Mouse (Mus musculus) adrenal gland, adult 8-10 months (tissue): Measurements from ENCODE around the gene Ltb4r2. TPM values are rescaled to one million over a fixed set of nuclear protein-coding genes. Genes with fewer than 3 reads are reported as not detected.

Source experiments
- DNase-seq: peaks from one replicate; pipeline ENCODE4 v3.0.0; 2022
- total RNA-seq, 4 experiments: library from RNA; stranded (reverse); gene quantifications; 2 replicates each; pipeline ENCODE4 v1.2.4; 2022

The Ltb4r2 gene
- total RNA-seq, 4 experiments from 2014 or later, result 0.17 TPM; not detected in 3

DNA sequence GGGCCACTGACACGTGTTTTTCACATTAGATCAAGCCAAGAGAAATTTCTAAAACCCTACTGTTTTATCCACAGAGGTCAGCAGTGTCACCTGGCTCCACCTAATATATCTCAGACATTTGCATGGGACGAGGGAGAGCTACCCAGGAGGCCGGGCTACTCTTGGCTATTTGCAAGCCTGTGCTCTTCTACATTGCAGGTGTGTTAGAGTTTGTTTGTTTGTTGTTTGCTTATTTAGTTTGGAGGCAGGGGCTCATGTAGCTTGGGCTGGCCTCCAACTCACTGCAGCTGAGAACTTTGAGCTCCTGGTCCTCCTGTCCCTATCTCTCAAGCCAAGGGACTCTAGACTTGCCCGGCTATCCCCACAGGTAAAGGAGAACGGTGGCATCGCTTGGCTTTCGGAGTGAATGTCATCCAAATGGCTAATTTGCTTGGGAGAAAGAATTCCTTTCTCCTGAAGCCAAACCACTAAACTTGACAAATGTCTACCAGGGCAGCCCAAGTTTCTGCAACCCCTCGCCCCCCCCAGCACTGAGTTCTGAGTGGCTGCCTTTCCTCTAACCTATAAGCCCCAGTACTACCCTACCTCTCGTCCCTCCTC is 21.2 kb downstream of the Ltb4r2 start:
- DNase-seq, result no peak

DNA sequence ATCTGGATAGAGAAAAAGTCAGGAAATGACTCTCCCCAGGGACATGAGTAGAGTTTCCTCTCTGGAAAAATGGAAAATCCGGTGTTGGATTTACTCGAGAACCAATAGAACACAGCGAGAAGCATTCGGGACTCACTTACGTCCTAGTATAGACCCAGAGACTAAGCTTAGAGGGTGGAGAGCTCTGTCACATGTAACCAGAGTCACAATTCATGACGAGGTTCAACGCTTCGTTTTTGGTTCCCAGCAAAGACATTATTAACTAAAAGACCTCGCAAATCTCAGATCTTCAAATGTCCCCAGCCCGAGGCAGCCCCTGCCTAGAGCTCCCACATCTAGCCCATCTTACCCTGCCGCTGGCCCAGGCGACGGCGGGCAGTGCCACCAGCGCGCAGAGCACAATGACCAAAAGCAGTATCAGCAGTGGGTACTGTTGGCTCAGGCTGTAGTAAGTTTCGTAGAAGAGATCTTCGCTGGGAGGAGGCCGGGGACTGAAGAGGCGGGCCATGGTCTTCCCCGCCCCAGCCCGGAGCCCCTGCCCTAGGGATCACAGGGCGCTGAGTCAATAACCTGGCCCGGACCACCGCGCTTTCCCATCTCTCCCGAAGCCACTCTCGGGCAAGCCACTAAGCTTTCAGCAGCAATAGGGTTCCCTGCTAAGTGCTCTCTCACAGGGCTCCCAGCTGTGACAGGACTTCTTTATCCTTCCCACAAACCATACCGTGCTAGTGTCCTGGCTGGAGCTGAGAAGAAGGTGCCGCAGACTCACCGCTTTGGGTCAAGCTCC is 22.1 kb downstream of the Ltb4r2 start:
- no peak for DNase-seq

DNA sequence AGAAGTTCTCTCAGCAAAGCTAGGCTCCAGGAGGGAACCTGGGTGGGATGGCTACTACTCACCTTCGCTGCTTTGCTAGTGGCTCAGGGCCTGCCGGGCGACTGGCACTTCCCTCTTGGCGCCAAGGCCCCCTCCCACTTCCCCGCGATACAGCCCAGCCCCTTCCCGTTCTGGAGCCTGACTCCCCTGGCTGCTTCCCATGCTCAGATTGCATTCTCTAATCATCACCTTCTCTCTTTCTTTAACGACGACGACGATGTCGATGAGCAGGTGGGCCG is 22.7 kb downstream of the Ltb4r2 start, which contains the start of gene Adcy4:
TSS of gene Adcy4 (minus strand) at position 138 of the 278 bp plus-strand sequence.
- no peak for DNase-seq

DNA sequence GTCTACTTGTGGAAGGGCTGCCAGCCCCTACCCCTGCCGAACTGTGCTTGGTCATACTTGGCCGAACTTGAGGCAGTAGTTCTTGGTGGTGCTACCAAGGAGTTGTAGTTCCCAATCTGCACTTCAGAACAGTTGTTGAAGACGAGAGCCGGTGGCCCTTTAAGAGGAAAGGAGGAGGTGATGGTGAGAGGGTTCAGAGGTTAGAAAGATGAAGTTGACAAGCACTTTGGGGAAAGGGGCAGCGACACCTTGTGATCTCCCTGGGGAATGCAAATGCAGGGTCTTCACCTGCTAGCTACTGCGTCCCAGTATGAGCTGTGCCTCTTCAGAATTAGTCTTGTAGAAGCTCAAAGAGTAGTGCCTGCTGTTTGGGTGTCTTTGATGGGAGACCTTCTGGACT is 24.0 kb downstream of the Ltb4r2 start:
- DNase-seq, result no peak

DNA sequence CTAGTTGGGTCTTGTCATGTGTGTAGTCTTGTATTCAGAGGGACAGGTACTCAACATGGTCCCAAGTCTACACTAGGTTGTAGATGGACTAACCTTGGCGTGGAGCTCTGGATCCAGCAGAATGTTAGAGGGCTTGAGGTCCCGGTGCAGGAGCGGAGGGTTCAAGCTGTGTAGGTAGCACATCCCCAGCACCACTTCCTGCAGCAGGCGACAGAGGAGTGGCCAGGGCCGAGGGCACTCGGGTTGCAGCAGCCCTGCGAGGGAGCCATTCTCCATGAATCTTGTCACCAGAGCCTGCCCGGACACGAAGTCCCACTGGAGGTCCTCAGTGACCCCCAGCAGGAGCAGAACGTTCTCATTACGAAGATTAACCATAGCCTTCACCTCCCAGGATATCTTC is 26.5 kb downstream of the Ltb4r2 start:
- DNase-seq, result no peak

DNA sequence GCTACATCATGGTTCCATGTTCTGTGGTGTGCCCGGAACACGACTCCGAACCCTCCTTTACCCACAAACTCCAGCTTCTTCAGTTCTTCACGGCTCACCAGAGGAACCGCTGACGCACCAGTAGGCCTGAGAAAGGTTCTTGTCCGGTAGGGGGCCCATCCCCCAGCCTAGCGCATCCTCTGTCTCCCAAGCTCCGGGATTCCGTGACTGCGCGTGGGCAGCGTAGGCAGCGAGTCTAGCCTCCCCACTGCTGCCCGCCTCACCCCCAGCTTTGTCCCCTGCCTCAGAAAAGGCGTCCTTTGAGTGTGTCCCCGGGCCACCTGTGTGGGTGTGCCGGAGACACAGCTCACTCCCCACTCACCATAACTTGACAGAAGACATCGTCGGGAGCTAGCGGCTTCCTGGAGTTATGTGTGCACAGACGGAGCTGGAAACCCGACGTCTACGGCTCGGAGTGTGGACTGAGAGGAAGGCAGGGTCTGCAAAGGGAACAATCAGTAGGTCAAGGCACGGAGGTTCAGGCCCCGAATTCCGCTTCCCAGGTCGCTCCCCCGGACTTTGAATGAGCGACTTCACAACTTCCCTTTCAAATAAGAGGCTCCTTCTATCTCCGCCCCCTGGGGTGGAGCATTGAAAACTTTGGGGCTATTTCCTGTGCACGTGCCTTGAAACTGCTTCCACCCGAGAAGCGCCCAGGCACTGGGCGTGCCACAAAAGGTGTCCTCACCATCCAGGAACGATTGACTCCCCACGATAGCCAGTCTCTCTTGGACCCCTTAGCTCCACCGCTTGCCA is 27.2 kb downstream of the Ltb4r2 start, which contains the start of gene Ripk3:
TSS of gene Ripk3 (minus strand) at position 610 of the 795 bp plus-strand sequence.
- no peak for DNase-seq

DNA sequence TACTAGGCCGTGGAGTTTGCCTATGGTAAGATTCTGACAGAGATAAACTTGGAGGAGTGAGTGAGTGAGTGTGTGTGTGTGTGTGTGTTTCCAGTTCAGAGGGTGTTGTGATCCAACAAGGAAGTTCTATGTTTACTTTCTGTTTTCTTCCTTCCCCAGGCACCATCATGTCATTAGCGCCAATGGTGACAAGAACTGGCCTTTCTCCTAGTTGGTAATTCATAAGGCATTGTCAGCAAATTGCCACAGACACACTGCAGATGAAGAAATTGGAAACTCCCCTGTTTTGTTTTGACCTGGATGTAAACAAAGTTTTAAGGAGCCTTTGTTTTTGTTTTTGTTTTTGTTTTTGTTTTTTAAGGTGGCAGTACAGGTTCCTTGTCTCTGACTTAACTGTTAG is 32.2 kb downstream of the Ltb4r2 start:
- DNase-seq, result no peak

DNA sequence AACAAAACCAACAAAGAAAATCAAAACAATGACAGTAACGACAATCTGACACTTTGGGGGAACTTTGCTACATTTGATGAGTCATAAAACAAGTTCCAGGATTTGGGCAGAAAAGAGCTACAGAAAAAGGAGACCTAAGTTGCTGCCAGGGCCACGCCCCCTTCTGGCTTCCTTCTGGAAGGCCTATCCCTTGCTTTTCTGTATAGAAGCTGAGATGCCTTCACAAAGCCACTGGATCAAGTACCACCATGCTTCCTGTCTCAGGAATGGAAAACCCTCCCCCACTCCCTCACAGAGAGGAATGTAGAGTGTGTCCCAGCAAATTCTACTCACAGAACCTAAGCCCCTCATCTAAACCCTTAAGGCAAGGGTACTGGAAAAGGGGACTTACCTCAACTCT is 32.7 kb downstream of the Ltb4r2 start:
- DNase-seq, result no peak

DNA sequence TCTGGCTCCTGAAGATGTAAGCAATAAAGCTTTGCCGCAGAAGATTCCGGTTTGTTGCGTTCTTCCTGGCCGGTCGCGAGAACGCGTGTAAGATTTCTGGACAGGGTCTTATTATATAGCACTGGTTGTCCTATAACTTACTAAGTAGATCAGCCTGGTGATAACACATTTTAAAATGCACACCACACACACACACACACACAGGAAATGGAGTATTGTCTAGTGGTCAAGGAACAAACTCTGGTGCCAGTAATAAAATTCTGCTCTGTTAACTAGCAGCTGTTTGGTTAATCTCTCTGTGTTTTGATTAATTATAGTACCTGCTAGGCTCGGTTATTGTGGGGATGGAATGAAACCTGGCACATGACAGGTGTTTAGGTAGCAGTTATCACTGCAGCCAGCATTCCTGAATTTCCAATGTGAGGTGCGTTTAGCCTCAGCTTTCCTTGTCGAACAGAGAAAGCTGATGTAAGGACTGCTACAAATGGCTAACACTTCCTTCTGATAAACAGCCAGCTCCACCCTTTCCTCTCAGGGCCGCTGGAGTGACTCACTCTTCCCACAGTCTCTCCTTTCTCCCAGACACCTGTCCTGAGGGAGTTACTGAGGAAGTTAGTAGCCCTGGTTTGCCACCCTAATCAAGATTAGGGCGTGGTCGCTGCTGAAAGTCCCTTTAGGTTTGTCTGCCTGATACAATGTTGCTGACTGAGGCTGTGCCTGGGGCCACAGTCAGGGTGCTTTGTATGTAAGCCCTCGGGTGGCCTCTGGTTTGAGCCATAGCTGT is 34.3 kb downstream of the Ltb4r2 start:
- no peak for DNase-seq

Other genes starting within 250 kb of the Ltb4r2 start
- gene Nrl, start 236.4 kb upstream of the Ltb4r2 start, total RNA-seq, result not detected
- gene Pck2, start 221.2 kb upstream of the Ltb4r2 start, total RNA-seq, result 10 to 100 TPM; 36.5 to 44.6 (median 40.6) TPM
- gene Dcaf11, start 201.4 kb upstream of the Ltb4r2 start, total RNA-seq, result 100 to 1,000 TPM; 146 to 159 (median 158) TPM
- gene A730061H03Rik, start 201.0 kb upstream of the Ltb4r2 start, total RNA-seq, result 1 to 10 TPM in 1 of 4 experiments, under 1 TPM in 2, not detected in 1; 0.70 to 1.2 (median 0.81) TPM
- gene Fitm1, start 185.8 kb upstream of the Ltb4r2 start, total RNA-seq, result under 1 TPM; 0.74 to 0.98 (median 0.85) TPM
- gene Psme1, start 183.3 kb upstream of the Ltb4r2 start, total RNA-seq, result 100 to 1,000 TPM; 253 to 384 (median 292) TPM
- 10 to 100 TPM; 47.3 to 50.6 (median 49.7) TPM for gene Emc9, start 176.1 kb upstream of the Ltb4r2 start, total RNA-seq
- gene Psme2, start 170.3 kb upstream of the Ltb4r2 start, total RNA-seq, result 100 to 1,000 TPM; 325 to 423 (median 363) TPM
- 10 to 100 TPM; 33.3 to 52.1 (median 39.2) TPM for gene Rnf31, start 169.7 kb upstream of the Ltb4r2 start, total RNA-seq
- gene Irf9, start 157.9 kb upstream of the Ltb4r2 start, total RNA-seq, result 10 to 100 TPM; 20.2 to 28.5 (median 27.6) TPM
- gene Rec8, start 143.4 kb upstream of the Ltb4r2 start, total RNA-seq, result 10 to 100 TPM; 12.0 to 18.1 (median 13.1) TPM
- gene Ipo4, start 125.5 kb upstream of the Ltb4r2 start, total RNA-seq, result 100 to 1,000 TPM in 3 of 4 experiments, 10 to 100 TPM in 1; 93.7 to 140 (median 111) TPM
- gene Gm49378, start 123.5 kb upstream of the Ltb4r2 start, total RNA-seq, result 1 to 10 TPM in 2 of 4 experiments, not detected in 2; 1.5 to 1.9 TPM
- gene Tm9sf1, start 117.6 kb upstream of the Ltb4r2 start, total RNA-seq, result 100 to 1,000 TPM in 2 of 4 experiments, 10 to 100 TPM in 2; 95.2 to 101 (median 98.7) TPM
- 1 to 10 TPM in 2 of 4 experiments, under 1 TPM in 2; 0.93 to 2.0 (median 1.5) TPM for gene Tssk4, start 111.2 kb upstream of the Ltb4r2 start, total RNA-seq
- gene Mdp1, start 100.9 kb upstream of the Ltb4r2 start, total RNA-seq, result 10 to 100 TPM; 59.0 to 65.8 (median 62.3) TPM
- gene Gmpr2, start 89.5 kb upstream of the Ltb4r2 start, total RNA-seq, result 10 to 100 TPM; 26.3 to 36.5 (median 32.8) TPM
- 100 to 1,000 TPM; 299 to 385 (median 359) TPM for gene Nedd8, start 89.3 kb upstream of the Ltb4r2 start, total RNA-seq
- 10 to 100 TPM; 25.5 to 44.5 (median 34.2) TPM for gene Tinf2, start 79.6 kb upstream of the Ltb4r2 start, total RNA-seq
- gene Tgm1, start 47.5 kb upstream of the Ltb4r2 start, total RNA-seq, result under 1 TPM; 0.17 to 0.46 (median 0.30) TPM
- 10 to 100 TPM; 20.2 to 31.5 (median 26.1) TPM for gene Rabggta, start 39.2 kb upstream of the Ltb4r2 start, total RNA-seq
- 10 to 100 TPM; 67.5 to 76.9 (median 71.0) TPM for gene Dhrs1, start 15.7 kb upstream of the Ltb4r2 start, total RNA-seq
- 10 to 100 TPM; 17.7 to 20.5 (median 19.1) TPM for gene Nop9, start 15.7 kb upstream of the Ltb4r2 start, total RNA-seq
- gene Cideb, start 3.0 kb upstream of the Ltb4r2 start, total RNA-seq, result under 1 TPM in 2 of 4 experiments, not detected in 2; 0.31 to 0.49 TPM
- under 1 TPM; 0.31 to 0.75 (median 0.43) TPM for gene Ltb4r1, start 4.5 kb downstream of the Ltb4r2 start, total RNA-seq
- 1 to 10 TPM; 5.2 to 9.1 (median 7.8) TPM for gene Adcy4, start 22.7 kb downstream of the Ltb4r2 start, total RNA-seq
- gene Ripk3, start 27.4 kb downstream of the Ltb4r2 start, total RNA-seq, result 1 to 10 TPM; 3.0 to 6.2 (median 5.8) TPM
- gene Nfatc4, start 61.7 kb downstream of the Ltb4r2 start, total RNA-seq, result 10 to 100 TPM; 23.3 to 45.1 (median 31.1) TPM
- 10 to 100 TPM; 14.3 to 23.2 (median 17.2) TPM for gene Nynrin, start 92.6 kb downstream of the Ltb4r2 start, total RNA-seq
- under 1 TPM in 3 of 4 experiments, not detected in 1; 0.05 to 0.22 (median 0.06) TPM for gene Cbln3, start 123.0 kb downstream of the Ltb4r2 start, total RNA-seq
- 10 to 100 TPM; 19.1 to 27.2 (median 25.1) TPM for gene Khnyn, start 123.5 kb downstream of the Ltb4r2 start, total RNA-seq
- gene Sdr39u1, start 138.9 kb downstream of the Ltb4r2 start, total RNA-seq, result 10 to 100 TPM; 65.6 to 78.4 (median 73.2) TPM
- gene Cma1, start 183.2 kb downstream of the Ltb4r2 start, total RNA-seq, result 1 to 10 TPM in 3 of 4 experiments, under 1 TPM in 1; 0.99 to 3.0 (median 1.8) TPM
- gene Cma2, start 189.6 kb downstream of the Ltb4r2 start, total RNA-seq, result under 1 TPM in 1 of 4 experiments, not detected in 3; 0.48 TPM